ENCODE assay signal across 15 mouse cellular contexts in the genomic region with DNA sequence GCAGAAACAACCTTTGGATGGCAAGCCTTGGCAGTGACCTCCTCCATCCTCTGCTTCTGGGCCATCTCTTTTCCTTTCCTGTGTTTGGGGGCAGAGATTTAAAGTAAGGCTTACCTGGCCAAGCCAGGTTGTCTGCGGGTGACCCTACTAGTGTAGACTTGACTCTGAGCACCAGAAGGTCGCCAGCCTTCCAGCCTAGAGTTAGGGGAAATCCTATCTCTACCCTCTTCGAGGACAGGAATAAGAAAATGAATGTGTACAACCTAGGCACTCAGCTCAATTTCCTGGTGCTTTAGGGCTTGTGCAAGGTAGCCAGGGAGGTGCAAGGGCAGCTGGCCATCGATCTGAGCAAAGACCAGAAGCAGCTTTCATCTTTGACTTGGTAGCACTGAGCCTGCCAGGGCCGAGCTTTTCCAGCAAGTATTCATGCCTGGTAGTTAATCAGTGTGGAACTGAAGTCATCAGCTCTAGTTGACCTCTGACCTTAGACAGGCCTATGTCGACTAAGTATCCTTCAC. TPM values are rescaled to one million over a fixed set of nuclear protein-coding genes. Genes with fewer than 3 reads are reported as not detected.
A peak's percentile ranks its signal among the peaks of the same experiment; 100 is the strongest.
DNase-seq lines count a peak whose midpoint lies in the region; ATAC-seq and TF ChIP-seq lines count a peak whose summit lies in the region.
"Had no signal": no experiment of that assay in that cellular context is flagged by ENCODE, and none has a peak within 500 bp of the region (broad histone marks: within the 10 kb centered on the region; RNA-seq: fewer than 3 reads in every experiment).

No protein-coding gene starts in this region.

- WGBS in liver, adult 2 months: 20% methylated on average over 6 of the region's 6 CpGs
- WGBS in liver, postnatal 0 days (ENCODE audit: insufficient replicate concordance): 9% methylated on average over 6 of the region's 6 CpGs
- 33% methylated on average over 6 of the region's 6 CpGs for WGBS in forebrain, postnatal 0 days
- WGBS in midbrain, embryonic 14.5 days: 19% methylated on average over 6 of the region's 6 CpGs

- no peak for TF ChIP-seq EP300 in liver, postnatal 0 days (IDR thresholded peaks at IDR 0.05; ENCODE audit: low read depth)

- H3K79me2 ChIP-seq in liver, adult 2 months (ENCODE audit: control insufficient read depth, insufficient read depth, low read length): no peaks in the 10 kb centered on the region

- H3K9ac ChIP-seq in liver, adult 2 months (ENCODE audit: low read depth, low read length): no peak overlapping the region
- no peak overlapping the region for H3K9ac ChIP-seq in liver, postnatal 0 days (replicated peaks)
- H3K9ac ChIP-seq in forebrain, postnatal 0 days: peak overlapping the region; percentile 6; the same call in 1 of the 2 replicates
- H3K9ac ChIP-seq in midbrain, embryonic 14.5 days (replicated peaks; ENCODE audit: low read length): peak overlapping the region; percentile 48

- H3K27me3 ChIP-seq in liver, adult 2 months (ENCODE audit: control insufficient read depth, insufficient read depth, low read length): peaks cover 17% of the 10 kb centered on the region
- peaks cover 85% of the 10 kb centered on the region for H3K27me3 ChIP-seq in liver, postnatal 0 days (ENCODE audit: insufficient read depth, low read length)
- H3K27me3 ChIP-seq in forebrain, postnatal 0 days (ENCODE audit: insufficient read depth, low read length): peaks cover 55% of the 10 kb centered on the region
- H3K27me3 ChIP-seq in midbrain, embryonic 14.5 days (ENCODE audit: control insufficient read depth, insufficient read depth, low read length): peaks cover 77% of the 10 kb centered on the region

- no peaks in the 10 kb centered on the region for H3K36me3 ChIP-seq in liver, adult 2 months (ENCODE audit: control insufficient read depth, insufficient read depth, low read length)
- no peaks in the 10 kb centered on the region for H3K36me3 ChIP-seq in liver, postnatal 0 days (replicated peaks; ENCODE audit: insufficient read depth, low read length)
- no peaks in the 10 kb centered on the region for H3K36me3 ChIP-seq in forebrain, postnatal 0 days (ENCODE audit: insufficient read depth)
- no peaks in the 10 kb centered on the region for H3K36me3 ChIP-seq in midbrain, embryonic 14.5 days (ENCODE audit: control insufficient read depth, insufficient read depth, low read length)

- no peaks in the 10 kb centered on the region for H3K9me3 ChIP-seq in liver, postnatal 0 days (ENCODE audit: low read length)
- H3K9me3 ChIP-seq in forebrain, postnatal 0 days (ENCODE audit: low read length): no peaks in the 10 kb centered on the region
- H3K9me3 ChIP-seq in midbrain, embryonic 14.5 days (ENCODE audit: control insufficient read depth, low read length): no peaks in the 10 kb centered on the region

- no peak for TF ChIP-seq POLR2A in liver, adult 2 months (IDR thresholded peaks at IDR 0.05; ENCODE audit: extremely low read depth, insufficient read depth, low read length)

- peak; percentile 51 for DNase-seq in liver, adult 2 months (ENCODE audit: extremely low read depth, low read depth, low spot score)
- DNase-seq in liver, postnatal 0 days: no peak
- DNase-seq in forebrain, postnatal 0 days: no peak
- no peak for DNase-seq in midbrain, embryonic 14.5 days
- DNase-seq in gastrocnemius, postnatal 4 days (ENCODE audit: low spot score in 2 of 2): no peak
- no peak for DNase-seq in kidney, adult 8-10 months
- no peak for DNase-seq in spleen, adult 18-20 months
- DNase-seq in adrenal gland, postnatal 4 days (ENCODE audit: low spot score in 2 of 2): no peak
- DNase-seq: gastrocnemius, postnatal 10 days; heart, postnatal 10 days; kidney, adult 9 months; right cerebral cortex, postnatal 14 days had no signal

- TF ChIP-seq CTCF in liver, adult 2 months (IDR thresholded peaks at IDR 0.05; ENCODE audit: low read depth, low read length): no peak
- TF ChIP-seq CTCF in liver, postnatal 0 days (IDR thresholded peaks at IDR 0.05; ENCODE audit: low read depth): no peak
- no peak for TF ChIP-seq CTCF in forebrain, postnatal 0 days (IDR thresholded peaks at IDR 0.05; ENCODE audit: low read depth)

- no peak for ATAC-seq in liver, postnatal 0 days
- ATAC-seq in forebrain, postnatal 0 days: no peak
- ATAC-seq in midbrain, embryonic 14.5 days (ENCODE audit: low FRiP score, low TSS enrichment): no peak

- no peak overlapping the region for H3K4me3 ChIP-seq in liver, adult 2 months (ENCODE audit: insufficient read depth, low read depth, low read length)
- H3K4me3 ChIP-seq in liver, postnatal 0 days (ENCODE audit: low read depth, low read length): no peak overlapping the region
- H3K4me3 ChIP-seq in forebrain, postnatal 0 days (ENCODE audit: low read depth, low read length): 0 out of 2 replicates have a peak overlapping the region, but pooled peaks have one; percentile 13
- peak overlapping the region; percentile 28 for H3K4me3 ChIP-seq in midbrain, embryonic 14.5 days (replicated peaks; ENCODE audit: low read depth, low read length)
- H3K4me3 ChIP-seq: myocyte had no signal

- no peak overlapping the region for H3K27ac ChIP-seq in liver, adult 2 months (replicated peaks; ENCODE audit: insufficient read depth, low read depth, low read length)
- no peak overlapping the region for H3K27ac ChIP-seq in liver, postnatal 0 days (ENCODE audit: low read depth)
- H3K27ac ChIP-seq in forebrain, postnatal 0 days (ENCODE audit: low read depth, low read length): peak overlapping the region; percentile 62; the same call in 1 of the 2 replicates
- peak overlapping the region; percentile 80 for H3K27ac ChIP-seq in midbrain, embryonic 14.5 days (replicated peaks; ENCODE audit: low read depth, low read length)

- no peaks in the 10 kb centered on the region for H3K4me1 ChIP-seq in liver, adult 2 months (ENCODE audit: control insufficient read depth, insufficient read depth, low read length)
- H3K4me1 ChIP-seq in liver, postnatal 0 days (ENCODE audit: insufficient read depth): no peaks in the 10 kb centered on the region
- H3K4me1 ChIP-seq in forebrain, postnatal 0 days (ENCODE audit: insufficient read depth): no peaks in the 10 kb centered on the region
- no peaks in the 10 kb centered on the region for H3K4me1 ChIP-seq in midbrain, embryonic 14.5 days (ENCODE audit: control insufficient read depth, insufficient read depth, low read length)

- no peak overlapping the region for H3K4me2 ChIP-seq in liver, postnatal 0 days (ENCODE audit: low read depth, low read length)
- peak overlapping the region; percentile 26 for H3K4me2 ChIP-seq in forebrain, postnatal 0 days (ENCODE audit: low read depth)
- H3K4me2 ChIP-seq in midbrain, embryonic 14.5 days (ENCODE audit: low read length): peak overlapping the region; percentile 48

RNA-seq across cellular contexts. Expression of a gene that starts 4.6 kb away (rescaled TPM):
- total RNA-seq in liver, adult 2 months (2014; rRNA removed): under 0.01 TPM in 1 of 2 replicates, not detected in the other
- not detected in 2 replicates for polyA plus RNA-seq in liver, adult 2 months (2012; rRNA removed)
- not detected in 2 replicates for polyA plus RNA-seq in liver, postnatal 0 days (2015; fragmentation: Nextera tagmentation; extraction: Ambion mirVana)
- 65.4 and 127 TPM in 2 replicates for total RNA-seq in forebrain, postnatal 0 days (2014; rRNA removed)
- polyA plus RNA-seq in forebrain, postnatal 0 days (2015; fragmentation: Nextera tagmentation; extraction: Ambion mirVana): 4.4 and 8.9 TPM in 2 replicates
- 17.8 and 18.5 TPM in 2 replicates for polyA plus RNA-seq in midbrain, embryonic 14.5 days (2014; fragmentation: Nextera tagmentation; extraction: Ambion mirVana)
- total RNA-seq in gastrocnemius, postnatal 4 days (2021): 1 to 10 TPM; 2.2 to 2.4 TPM
- total RNA-seq in adrenal gland, postnatal 4 days (2021): 1 to 10 TPM in 1 of 2 experiments, not detected in 1; 2.2 TPM
- polyA plus RNA-seq: lung, embryonic 16.5 days; stomach, embryonic 16.5 days had no signal

RNA-seq across cellular contexts. Expression of a gene that starts 8.0 kb away (rescaled TPM):
- total RNA-seq in liver, adult 2 months (2014; rRNA removed): not detected in 2 replicates
- not detected in 2 replicates for polyA plus RNA-seq in liver, adult 2 months (2012; rRNA removed)
- not detected in 2 replicates for polyA plus RNA-seq in liver, postnatal 0 days (2015; fragmentation: Nextera tagmentation; extraction: Ambion mirVana)
- total RNA-seq in forebrain, postnatal 0 days (2014; rRNA removed): 44.3 and 99.2 TPM in 2 replicates
- polyA plus RNA-seq in forebrain, postnatal 0 days (2015; fragmentation: Nextera tagmentation; extraction: Ambion mirVana): 24.7 and 48.1 TPM in 2 replicates
- polyA plus RNA-seq in midbrain, embryonic 14.5 days (2014; fragmentation: Nextera tagmentation; extraction: Ambion mirVana): 32.4 and 49.1 TPM in 2 replicates
- under 1 TPM; 0.73 to 0.78 TPM for total RNA-seq in gastrocnemius, postnatal 4 days (2021)
- total RNA-seq in adrenal gland, postnatal 4 days (2021): under 1 TPM in 1 of 2 experiments, not detected in 1; 0.56 TPM
- total RNA-seq: heart, postnatal 10 days had no signal
- polyA plus RNA-seq: lung, embryonic 16.5 days; stomach, embryonic 16.5 days had no signal

Comparison
In these comparisons a context has a peak if more than half of its experiments do, and no peak if none do; other contexts are left out.
1. H3K27ac ChIP-seq: peak in forebrain, postnatal 0 days (single experiment) and midbrain, embryonic 14.5 days (single experiment); none in liver, adult 2 months (single experiment) and liver, postnatal 0 days (single experiment).
2. H3K4me3 ChIP-seq: peak in forebrain, postnatal 0 days (single experiment) and midbrain, embryonic 14.5 days (single experiment); none in liver, adult 2 months (single experiment) and liver, postnatal 0 days (single experiment).
3. H3K9ac ChIP-seq: peak in forebrain, postnatal 0 days (single experiment) and midbrain, embryonic 14.5 days (single experiment); none in liver, adult 2 months (single experiment) and liver, postnatal 0 days (single experiment).
4. RNA of a gene that starts 4.6 kb away (total RNA-seq): 65.4 to 127 TPM in forebrain, postnatal 0 days; 2.2 to 2.4 TPM in gastrocnemius, postnatal 4 days, 2.2 TPM in adrenal gland, postnatal 4 days and under 0.01 TPM in liver, adult 2 months; every median in the first group is over 10 times any median in the second.
5. RNA of a gene that starts 8.0 kb away (total RNA-seq): 44.3 to 99.2 TPM in forebrain, postnatal 0 days; 0.73 to 0.78 TPM in gastrocnemius, postnatal 4 days, 0.56 TPM in adrenal gland, postnatal 4 days and not detected in liver, adult 2 months; every median in the first group is over 10 times any median in the second.